Mouse (Mus musculus) cerebellum, postnatal 14 days (tissue): ENCODE data around the gene Mrgprf.

Experiments
- DNase-seq, 2 experiments: peaks; one replicate each; pipeline ENCODE4 v3.0.0; 2021; ENCODE audit warnings: mixed read lengths in 2 of 2

The Mrgprf gene

GRCm38 (mm10) chr7:145300321-145301007, at the start of gene Mrgprf:
TSS of gene Mrgprf (plus strand) at chr7:145300828.
- peak; percentile 77 to 83 for DNase-seq

DNA sequence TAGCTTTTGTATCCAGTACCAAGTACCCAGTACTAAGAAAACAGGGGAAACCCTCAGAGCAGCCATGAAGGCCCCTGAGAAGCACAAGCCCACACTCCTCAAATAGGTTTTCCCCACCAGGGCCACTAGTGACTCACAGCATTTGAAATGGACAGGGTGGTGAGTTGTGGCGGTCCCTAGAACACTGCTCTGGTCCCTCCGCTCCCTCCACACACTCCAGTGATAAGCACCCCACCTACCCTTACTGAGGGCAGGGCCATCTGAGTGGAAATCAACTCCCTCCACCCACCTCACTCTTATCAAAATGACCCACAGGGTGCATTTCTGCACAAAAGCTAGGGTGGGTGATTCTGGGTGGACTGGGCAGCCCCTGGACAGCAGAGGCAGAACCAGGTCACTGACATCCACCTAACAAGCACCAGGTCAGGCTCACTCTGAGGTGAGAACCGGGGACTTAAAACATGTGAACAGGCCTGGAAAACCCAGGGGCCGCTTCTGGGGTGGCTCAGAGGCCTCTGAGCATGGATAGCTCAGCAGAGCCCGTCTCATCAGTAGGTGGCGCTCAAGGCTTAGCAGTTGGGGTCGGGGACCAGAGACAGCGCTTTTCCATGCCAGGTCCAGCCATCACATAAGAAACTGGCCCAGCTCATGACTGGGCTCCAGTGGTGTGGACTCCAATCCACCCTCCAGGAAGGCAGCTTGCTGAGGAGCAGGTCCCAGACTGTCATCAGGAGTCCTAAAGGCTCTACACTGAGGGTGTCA, 47.7 kb upstream of the Mrgprf start:
- peak; percentile 97 to 98 for DNase-seq

DNA sequence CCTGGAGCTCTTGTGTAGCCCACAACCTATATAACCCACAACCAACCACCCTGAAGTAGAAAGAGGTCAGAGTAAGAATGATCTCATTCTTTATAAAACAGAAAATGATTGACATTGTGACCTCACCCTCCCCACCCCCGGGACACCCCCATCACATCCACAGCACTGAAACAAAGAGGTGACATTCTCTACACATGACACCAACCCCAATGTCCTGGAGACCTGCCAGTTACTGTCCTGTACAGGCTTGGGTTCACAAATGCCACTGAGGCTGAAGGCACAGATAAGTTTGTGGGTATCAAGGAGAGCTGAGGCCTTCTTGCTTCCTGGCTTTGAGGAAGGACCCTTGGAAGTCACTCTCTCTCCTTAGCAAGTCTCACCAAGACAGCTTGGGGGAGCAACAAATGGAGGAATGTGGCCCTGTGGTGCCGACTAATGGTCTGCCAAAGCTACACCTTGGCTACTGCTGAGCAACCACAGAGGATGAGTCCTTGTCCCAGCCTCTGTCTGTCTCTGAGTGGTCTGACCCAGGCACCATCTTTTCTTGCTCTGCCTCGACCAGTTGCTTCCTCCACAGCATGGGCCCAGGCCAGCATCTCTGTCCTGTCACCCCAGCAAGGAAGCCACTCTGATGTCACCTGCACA, 46.5 kb upstream of the Mrgprf start:
- peak in 1 of 2 experiments; percentile 34 for DNase-seq

DNA sequence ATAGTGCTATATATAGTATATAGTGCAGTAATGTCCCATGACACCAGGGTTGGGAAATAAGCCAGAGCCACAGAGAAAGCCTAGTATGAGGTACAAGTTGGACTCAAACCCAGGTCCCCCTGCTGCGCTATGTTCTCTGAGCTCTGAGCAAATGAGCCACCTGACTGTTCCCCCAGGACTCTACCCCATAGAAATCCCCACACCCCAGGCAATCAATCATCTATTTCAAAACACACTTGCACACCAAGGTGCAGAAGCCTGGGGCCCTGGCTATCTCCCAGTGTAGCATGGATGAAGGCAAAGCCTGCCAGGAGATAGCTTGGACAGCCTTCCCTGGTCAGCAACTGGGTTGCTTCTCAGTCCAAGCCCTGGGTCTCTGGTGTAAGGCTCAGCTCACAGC, 44.5 kb upstream of the Mrgprf start:
- DNase-seq = no peak

- DNase-seq = no peak
These were observed 36.4 kb upstream of the Mrgprf start for GRCm38 (mm10) chr7:145264202-145264601.

- no peak for DNase-seq
These were observed 34.6 kb upstream of the Mrgprf start for GRCm38 (mm10) chr7:145266011-145266410.

DNA sequence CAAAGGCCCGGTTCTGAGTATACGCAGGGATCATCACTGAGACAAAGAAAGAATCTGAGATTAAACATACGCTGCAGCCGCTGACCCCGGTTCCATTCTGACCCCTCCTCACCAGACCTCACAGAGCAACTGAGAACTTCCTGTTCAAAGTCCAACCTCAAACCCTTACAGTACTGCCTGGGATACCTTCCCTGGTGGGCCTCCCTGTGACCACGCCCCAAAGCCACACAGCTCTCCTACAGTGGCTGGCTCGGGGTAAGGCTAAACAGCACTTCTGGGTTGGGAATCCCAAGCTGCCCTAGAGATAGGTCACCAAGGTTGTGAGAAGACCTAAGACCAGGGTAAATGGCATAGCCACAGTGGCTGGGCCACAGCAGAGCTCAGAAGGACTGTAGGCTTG, 31.7 kb upstream of the Mrgprf start:
- DNase-seq = no peak

GRCm38 (mm10) chr7:145270955-145271354, 29.7 kb upstream of the Mrgprf start:
- DNase-seq = no peak

DNA sequence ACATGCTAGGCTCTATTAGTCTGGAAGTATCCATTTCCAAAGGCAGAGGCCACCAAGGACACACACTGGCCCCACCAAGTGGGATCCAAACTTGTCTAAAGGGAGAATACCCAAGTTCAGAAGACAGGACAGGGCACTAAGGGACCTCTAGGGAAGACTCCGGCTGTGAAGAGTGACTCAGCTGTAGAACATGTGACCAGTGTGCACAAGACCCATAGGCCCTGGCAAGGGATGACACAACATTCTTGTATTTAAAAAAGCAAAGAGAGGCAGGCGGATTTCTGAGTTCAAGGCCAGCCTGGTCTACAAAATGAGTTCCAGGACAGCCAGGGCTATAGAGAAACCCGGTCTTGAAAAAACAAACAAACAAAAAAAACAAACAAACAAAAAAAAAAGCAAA, 25.1 kb upstream of the Mrgprf start:
- DNase-seq = no peak

DNA sequence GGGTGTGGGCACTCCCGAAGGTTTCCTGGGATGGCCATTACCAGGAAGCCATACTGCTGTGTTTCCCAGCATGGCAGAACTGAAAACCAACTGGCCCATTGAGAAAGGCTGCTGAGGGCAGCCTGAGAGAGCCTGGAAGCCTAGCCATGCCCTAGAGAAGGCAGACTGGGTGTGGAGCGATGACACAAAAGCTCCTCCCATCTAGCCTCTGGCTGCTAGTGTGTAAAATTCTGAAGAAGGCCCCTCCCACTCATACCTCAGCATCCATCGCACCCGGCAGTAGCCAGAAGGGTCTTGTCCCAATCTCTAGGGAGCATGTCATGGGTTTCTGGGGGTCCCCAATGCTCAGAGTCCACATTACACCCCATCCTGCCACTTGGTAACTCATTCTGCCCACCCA, 19.2 kb upstream of the Mrgprf start:
- DNase-seq = no peak

GRCm38 (mm10) chr7:145283041-145283440, 17.6 kb upstream of the Mrgprf start:
- no peak for DNase-seq

GRCm38 (mm10) chr7:145283487-145284187, 17.0 kb upstream of the Mrgprf start, which contains the start of gene Tpcn2:
TSS of gene Tpcn2 (minus strand) at chr7:145284011.
- peak; percentile 95 to 96 for DNase-seq

GRCm38 (mm10) chr7:145284293-145284692, 16.3 kb upstream of the Mrgprf start:
- DNase-seq = no peak

- no peak for DNase-seq
These were observed 15.2 kb upstream of the Mrgprf start for GRCm38 (mm10) chr7:145285476-145285875.

- peak; percentile 87 to 89 for DNase-seq
These were observed 13.2 kb upstream of the Mrgprf start for GRCm38 (mm10) chr7:145287410-145287809.

GRCm38 (mm10) chr7:145289302-145289701, 11.3 kb upstream of the Mrgprf start:
- peak; percentile 74 to 75 for DNase-seq

GRCm38 (mm10) chr7:145291847-145292246, 8.8 kb upstream of the Mrgprf start:
- no peak for DNase-seq

DNA sequence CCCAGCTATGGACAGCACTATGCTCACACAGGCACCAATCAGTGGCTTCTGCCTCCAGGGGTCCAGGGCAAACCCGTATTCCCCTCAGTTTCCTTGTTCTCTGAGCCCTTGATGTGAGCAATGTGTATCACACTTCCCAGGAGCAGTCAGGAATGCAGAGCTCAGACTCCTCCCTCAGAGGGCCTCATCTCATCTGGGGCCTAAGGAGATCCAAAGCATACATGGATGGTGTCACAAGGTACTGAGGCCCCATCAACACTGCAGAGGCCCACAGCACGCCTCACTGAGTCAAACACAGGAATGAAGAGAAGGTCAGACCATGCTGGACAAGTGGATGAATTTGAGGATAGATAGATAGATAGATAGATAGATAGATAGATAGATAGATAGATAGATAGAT, 7.9 kb upstream of the Mrgprf start:
- DNase-seq = no peak

DNA sequence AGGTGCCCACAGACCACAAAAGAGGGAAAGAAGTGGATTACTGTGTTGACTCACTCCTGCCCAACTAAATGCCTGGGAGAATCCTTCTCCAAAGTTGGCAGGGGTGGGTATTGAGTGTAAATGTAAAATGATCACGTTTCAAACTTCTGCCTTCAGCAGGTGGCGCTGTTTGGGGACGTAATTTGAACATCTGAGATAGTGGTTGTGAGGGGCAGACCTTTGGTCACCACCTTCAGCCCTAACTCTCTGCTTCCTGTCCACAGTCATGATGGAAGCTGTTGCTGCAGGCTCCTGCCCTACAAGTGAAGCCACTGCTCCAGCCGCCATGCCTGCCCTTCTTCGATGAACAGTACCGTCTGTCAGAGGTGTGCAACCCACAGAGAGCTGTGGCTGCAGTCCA, 6.8 kb upstream of the Mrgprf start:
- peak; percentile 50 to 61 for DNase-seq

- peak; percentile 63 for DNase-seq
These were observed 1.8 kb upstream of the Mrgprf start for GRCm38 (mm10) chr7:145298666-145299490.

- peak; percentile 90 to 92 for DNase-seq
These were observed 887 bp upstream of the Mrgprf start for GRCm38 (mm10) chr7:145299562-145300320.

- no peak for DNase-seq
These were observed 346 bp downstream of the Mrgprf start for GRCm38 (mm10) chr7:145301008-145301340.
